Mouse (Mus musculus) hindbrain, embryonic 16.5 days (tissue): ENCODE data around the gene Washc2. TPM values are rescaled to one million over a fixed set of nuclear protein-coding genes. Genes with fewer than 3 reads are reported as not detected.
"Not testable (repeated sequence)": the region's sequence is repeated elsewhere in the genome, so short reads cannot be mapped to it uniquely, and the experiment has no call there.

Experiments used
- ATAC-seq: fragments of 200-750 bp; cut with Nextera tagmentation; 2 replicates; pipeline ENCODE4 v1.8.0; 2017; ENCODE audit warnings: moderate TSS enrichment, moderate library complexity
- H3K27ac ChIP-seq: fragments of 300-500 bp; sonication (generic); 2 replicates; pipeline ENCODE4 v1.5.1; 2014; ENCODE audit warnings: low read depth, mild to moderate bottlenecking, control low read depth, low read length, moderate library complexity
- H3K27me3 ChIP-seq: fragments of 300-500 bp; sonication (generic); replicated peaks from 2 replicates; pipeline ENCODE4 v1.6.1; 2014; ENCODE audit warnings: low read length; ENCODE audit not compliant: control insufficient read depth, insufficient read depth
- H3K36me3 ChIP-seq: fragments of 300-500 bp; sonication (generic); 2 replicates; pipeline ENCODE4 v1.6.1; 2014; ENCODE audit warnings: mild to moderate bottlenecking, low read length, moderate library complexity, mixed read lengths; ENCODE audit not compliant: control insufficient read depth, insufficient read depth
- H3K4me1 ChIP-seq: fragments of 300-500 bp; sonication (generic); 2 replicates; pipeline ENCODE4 v1.6.1; 2014; ENCODE audit warnings: low read depth, low read length; ENCODE audit not compliant: control insufficient read depth, insufficient read depth
- H3K4me2 ChIP-seq: fragments of 300-500 bp; sonication (generic); 2 replicates; pipeline ENCODE4 v1.6.1; 2014; ENCODE audit warnings: mild to moderate bottlenecking, low read length, control low read depth, moderate library complexity
- H3K4me3 ChIP-seq: fragments of 300-500 bp; sonication (generic); 2 replicates; pipeline ENCODE4 v1.5.1; 2014; ENCODE audit warnings: mild to moderate bottlenecking, low read length, control low read depth, moderate library complexity
- H3K9ac ChIP-seq: fragments of 300-500 bp; sonication (generic); 2 replicates; pipeline ENCODE4 v1.6.1; 2014; ENCODE audit warnings: low read depth, mild to moderate bottlenecking, control low read depth, low read length, moderate library complexity
- H3K9me3 ChIP-seq: fragments of 300-500 bp; sonication (generic); 2 replicates; pipeline ENCODE4 v1.6.1; 2014; ENCODE audit warnings: mild to moderate bottlenecking, low read length, moderate library complexity; ENCODE audit not compliant: control insufficient read depth
- WGBS: fragments of 180-500 bp; shearing (Covaris S2); extraction: QIAGEN DNeasy Blood & Tissue Kit; methylation state at CpG from one replicate; pipeline ENCODE4 v1.1.7; 2014; 5-methylcytosine and 5-hydroxymethylcytosine counted together
- polyA plus RNA-seq: library from polyadenylated mRNA; unstranded; fragments of >200 nt; fragmentation: Nextera tagmentation; extraction: Ambion mirVana; gene quantifications from 2 replicates; pipeline ENCODE4 v1.2.1, GENCODE M21; 2015

The Washc2 gene
- polyA plus RNA-seq: 62.5 and 66.1 TPM in 2 replicates

DNA sequence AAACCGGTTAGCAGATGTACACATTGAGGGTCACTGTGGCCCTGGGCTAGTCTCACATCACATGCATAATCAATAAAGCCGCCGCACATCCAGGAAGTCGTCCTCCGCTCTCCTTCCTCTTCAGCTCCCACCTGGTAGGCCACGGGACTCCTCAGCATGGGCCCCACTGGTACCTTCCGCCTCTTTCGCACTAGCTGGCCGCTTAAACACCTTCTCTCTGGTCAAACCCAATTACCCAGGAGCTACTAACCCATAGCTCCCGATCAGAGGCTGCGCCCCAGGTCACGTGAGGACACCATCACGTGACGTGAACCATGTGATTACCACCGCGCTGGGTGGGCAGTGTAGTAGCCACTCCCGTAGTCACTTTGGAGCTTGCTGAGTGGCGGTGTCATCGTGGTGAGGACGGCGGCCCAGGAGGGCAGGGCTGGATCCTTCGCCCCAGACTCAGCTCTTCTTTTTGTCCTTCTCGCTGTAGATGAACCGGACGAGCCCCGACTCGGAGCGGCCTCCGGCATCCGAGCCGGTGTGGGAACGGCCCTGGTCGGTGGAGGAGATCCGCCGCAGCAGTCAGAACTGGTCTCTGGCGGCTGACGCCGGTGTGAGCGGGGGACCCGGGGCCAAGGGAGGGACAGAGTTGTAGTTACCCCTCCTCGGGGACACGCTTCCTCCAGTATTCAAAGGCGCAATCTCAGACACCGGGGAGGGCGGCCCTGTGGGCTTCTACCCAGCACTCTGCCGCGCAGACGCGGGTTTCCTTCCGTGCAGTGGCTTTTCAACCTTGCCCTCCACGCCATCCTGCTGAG, at the start of gene Washc2:
Washc2 (plus strand) TSS at position 310 of the 806 bp plus-strand sequence.
- H3K9ac ChIP-seq: peak within 1 kb of the TSS; percentile 85
- peaks cover 3% of the 10 kb centered on the region; the same call in 1 of the 2 replicates for H3K36me3 ChIP-seq
- H3K4me2 ChIP-seq: peak within 1 kb of the TSS; percentile 68
- H3K4me1 ChIP-seq: peaks cover 19% of the 10 kb centered on the region
- peak within 1 kb of the TSS; percentile 91 for H3K4me3 ChIP-seq
- peak; percentile 98 for ATAC-seq
- peak within 1 kb of the TSS; percentile 83 for H3K27ac ChIP-seq
- WGBS: under 1% methylated on average over 48 of the region's 51 CpGs
- H3K9me3 ChIP-seq: no peaks in the 10 kb centered on the region
- no peaks in the 10 kb centered on the region for H3K27me3 ChIP-seq

DNA sequence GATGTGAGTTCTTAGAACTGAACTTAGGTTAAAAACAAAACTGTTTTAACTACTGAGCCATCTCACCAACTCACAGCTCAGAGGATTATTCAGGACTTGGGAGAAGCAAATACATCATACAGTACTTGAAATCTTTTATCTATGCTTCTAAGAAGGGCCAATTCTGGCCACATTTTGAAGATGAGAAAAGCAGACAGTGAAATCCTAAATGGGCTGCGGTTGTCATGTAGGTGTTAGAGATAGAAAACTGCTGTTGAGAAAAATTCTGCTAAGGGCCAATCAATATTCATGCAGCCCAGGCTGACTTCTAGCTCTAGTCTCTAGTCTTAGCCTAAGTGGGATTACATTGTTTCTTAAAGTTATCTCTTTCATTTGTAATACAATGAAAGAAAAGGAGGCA, 41.5 kb upstream of the Washc2 start:
- H3K9me3 ChIP-seq: no peaks in the 10 kb centered on the region
- no peak overlapping the region for H3K9ac ChIP-seq
- no peak overlapping the region for H3K4me2 ChIP-seq
- H3K36me3 ChIP-seq: 0 out of 2 replicates have a peak, but pooled peaks cover 2% of the 10 kb centered on the region
- H3K4me1 ChIP-seq: no peaks in the 10 kb centered on the region
- 93% methylated on average over 1 of the region's 1 CpGs for WGBS
- no peak for ATAC-seq
- H3K4me3 ChIP-seq: no peak overlapping the region
- no peak overlapping the region for H3K27ac ChIP-seq
- H3K27me3 ChIP-seq: no peaks in the 10 kb centered on the region

DNA sequence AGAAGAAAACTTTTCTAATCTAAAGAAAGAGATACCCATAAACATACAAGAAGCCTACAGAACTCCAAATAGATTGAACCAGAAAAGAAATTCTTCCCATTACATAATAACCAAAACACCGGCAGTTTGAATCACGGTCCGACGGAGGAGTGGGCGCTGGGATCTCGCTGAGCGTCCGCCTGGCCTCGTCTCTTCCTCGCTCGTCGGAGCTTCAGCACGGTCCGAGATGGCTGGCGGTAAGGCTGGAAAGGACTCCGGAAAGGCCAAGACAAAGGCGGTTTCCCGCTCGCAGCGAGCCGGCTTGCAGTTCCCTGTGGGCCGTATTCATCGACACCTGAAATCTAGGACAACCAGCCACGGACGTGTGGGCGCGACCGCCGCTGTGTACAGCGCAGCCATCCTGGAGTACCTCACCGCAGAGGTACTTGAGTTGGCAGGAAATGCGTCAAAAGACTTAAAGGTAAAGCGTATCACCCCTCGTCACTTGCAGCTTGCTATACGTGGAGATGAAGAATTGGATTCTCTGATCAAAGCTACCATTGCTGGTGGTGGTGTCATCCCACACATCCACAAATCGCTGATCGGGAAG, 34.2 kb upstream of the Washc2 start:
- H3K36me3 ChIP-seq, H3K27me3 ChIP-seq, H3K4me3 ChIP-seq, ATAC-seq, H3K9me3 ChIP-seq, H3K27ac ChIP-seq, H3K9ac ChIP-seq, H3K4me1 ChIP-seq, H3K4me2 ChIP-seq: not testable (repeated sequence)
- 70% methylated on average over 37 of the region's 37 CpGs for WGBS

DNA sequence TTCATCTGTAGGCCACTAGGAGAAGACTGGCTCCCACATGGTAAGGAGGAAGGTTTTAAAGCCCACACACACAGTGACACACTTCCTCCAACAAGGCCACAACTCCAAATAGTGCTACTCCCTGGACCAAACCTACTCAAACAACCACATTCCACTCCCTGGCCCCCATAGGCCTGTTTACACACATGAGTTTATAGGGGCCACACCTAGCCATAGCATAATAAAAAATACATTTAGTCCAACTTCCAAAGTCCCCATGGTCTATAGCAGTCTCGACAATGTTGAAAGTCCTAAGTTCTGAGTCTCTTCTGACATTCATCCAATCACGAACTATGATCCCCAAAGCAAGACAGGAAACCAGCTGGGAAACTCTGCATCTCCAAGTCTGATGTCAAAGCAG, 29.5 kb upstream of the Washc2 start:
- H3K4me1 ChIP-seq: no peaks in the 10 kb centered on the region
- H3K27ac ChIP-seq: no peak overlapping the region

DNA sequence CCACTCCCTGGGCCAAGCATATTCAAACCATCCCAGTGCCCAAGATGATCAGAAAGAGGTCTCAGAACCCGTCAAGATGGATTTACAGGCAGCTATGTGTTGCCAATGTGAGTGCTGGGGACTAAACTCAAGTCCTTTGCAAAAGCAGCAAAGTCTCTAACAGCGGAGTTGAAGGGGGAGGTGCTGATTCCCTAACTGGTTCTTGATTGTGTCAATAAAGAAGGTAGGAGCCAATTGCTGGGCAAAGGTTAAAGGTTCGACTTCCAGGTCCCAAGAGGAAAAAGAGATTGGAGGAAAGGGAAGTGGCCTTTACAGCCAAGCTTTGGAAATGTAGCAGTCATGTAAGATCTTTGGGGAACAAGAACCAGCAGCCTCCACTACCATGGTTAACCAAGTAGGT, 27.1 kb upstream of the Washc2 start:
- Histone ChIP-seq H3K9ac (no peak overlapping the region), H3K4me2 (no peak overlapping the region), H3K27ac (no peak overlapping the region), H3K27me3 (no peaks in the 10 kb centered on the region), H3K36me3 (no peaks in the 10 kb centered on the region; the same call in 1 of the 2 replicates), H3K9me3 (no peaks in the 10 kb centered on the region), H3K4me3 (no peak overlapping the region), H3K4me1 (no peaks in the 10 kb centered on the region)
- no peak for ATAC-seq
- WGBS: 77% methylated on average over 3 of the region's 3 CpGs

More for the DNA sequence above, 29.5 kb upstream of the Washc2 start:
- Histone ChIP-seq H3K9ac (no peak overlapping the region), H3K9me3 (no peaks in the 10 kb centered on the region), H3K27me3 (no peaks in the 10 kb centered on the region), H3K4me2 (no peak overlapping the region), H3K4me3 (no peak overlapping the region), H3K36me3 (no peaks in the 10 kb centered on the region; the same call in 1 of the 2 replicates)
- WGBS: 97% methylated on average over 2 of the region's 2 CpGs
- ATAC-seq: no peak

DNA sequence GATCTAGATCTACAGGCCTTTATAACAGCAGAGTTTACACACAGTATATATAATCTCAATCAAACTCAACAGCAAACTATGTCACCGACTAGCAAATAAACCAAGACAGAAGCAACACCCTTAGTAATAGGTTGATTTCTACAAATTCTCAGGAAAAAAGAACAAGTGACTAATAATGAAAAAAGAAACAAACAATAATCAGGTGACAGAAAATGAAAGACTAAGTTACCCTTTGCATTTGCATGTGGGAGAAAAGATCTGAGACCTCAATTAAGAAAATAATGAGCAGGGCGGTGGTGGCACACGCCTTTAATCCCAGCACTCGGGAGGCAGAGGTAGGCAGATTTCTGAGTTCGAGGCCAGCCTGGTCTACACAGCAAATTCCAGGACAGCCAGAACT, 24.3 kb upstream of the Washc2 start:
- no peak for ATAC-seq
- whole genome bisulfite sequencing: 86% methylated on average over 5 of the region's 5 CpGs

DNA sequence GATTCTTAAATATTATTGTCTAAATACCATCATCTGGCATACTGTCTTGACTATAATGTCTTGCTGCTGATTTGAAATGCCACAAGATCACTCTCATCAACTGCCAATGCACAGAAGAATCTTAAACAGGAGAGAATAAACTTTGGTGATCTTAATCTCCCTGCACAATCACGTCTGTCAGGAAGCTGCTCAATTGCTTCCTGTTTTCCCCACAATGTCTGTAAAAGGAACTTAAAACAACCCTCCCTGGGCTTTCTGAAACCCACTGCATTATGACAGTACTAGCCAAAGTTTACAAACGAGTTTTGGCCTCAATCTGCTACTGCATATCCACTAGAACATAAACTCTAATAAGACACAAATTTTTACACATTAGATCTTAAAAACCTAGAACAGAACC, 21.4 kb upstream of the Washc2 start:
- no peak for ATAC-seq
- no peak overlapping the region for H3K27ac ChIP-seq
- H3K4me3 ChIP-seq: no peak overlapping the region
- H3K4me2 ChIP-seq: no peak overlapping the region
- WGBS: 53% methylated on average over 2 of the region's 2 CpGs
- no peak overlapping the region for H3K9ac ChIP-seq
- H3K4me1 ChIP-seq: peaks cover 12% of the 10 kb centered on the region
- H3K36me3 ChIP-seq: no peaks in the 10 kb centered on the region
- no peaks in the 10 kb centered on the region for H3K27me3 ChIP-seq
- no peaks in the 10 kb centered on the region for H3K9me3 ChIP-seq

More for the DNA sequence above, 24.3 kb upstream of the Washc2 start:
- Histone ChIP-seq H3K9ac (no peak overlapping the region), H3K27ac (no peak overlapping the region), H3K4me2 (no peak overlapping the region), H3K4me3 (no peak overlapping the region), H3K36me3 (no peaks in the 10 kb centered on the region; the same call in 1 of the 2 replicates), H3K27me3 (no peaks in the 10 kb centered on the region), H3K4me1 (no peaks in the 10 kb centered on the region), H3K9me3 (no peaks in the 10 kb centered on the region)

DNA sequence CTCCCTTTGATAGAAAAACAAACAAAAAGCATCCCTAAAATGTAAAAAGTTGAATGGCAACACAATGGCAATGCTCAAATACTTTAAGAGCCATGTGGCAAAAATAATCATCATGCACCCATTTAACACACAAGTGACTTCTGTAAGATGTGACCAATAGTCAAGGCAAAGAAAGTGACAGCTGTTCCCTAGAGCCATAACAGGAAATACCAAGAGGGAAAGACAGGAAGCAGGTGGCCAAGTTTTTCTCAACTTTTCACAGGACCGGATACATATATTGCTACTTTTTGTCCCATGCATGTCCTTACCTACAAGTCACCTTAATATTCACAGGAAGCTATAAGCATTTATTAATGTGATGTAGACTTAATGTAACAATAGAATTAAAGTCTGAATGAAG, 18.4 kb upstream of the Washc2 start:
- no peaks in the 10 kb centered on the region for H3K9me3 ChIP-seq

DNA sequence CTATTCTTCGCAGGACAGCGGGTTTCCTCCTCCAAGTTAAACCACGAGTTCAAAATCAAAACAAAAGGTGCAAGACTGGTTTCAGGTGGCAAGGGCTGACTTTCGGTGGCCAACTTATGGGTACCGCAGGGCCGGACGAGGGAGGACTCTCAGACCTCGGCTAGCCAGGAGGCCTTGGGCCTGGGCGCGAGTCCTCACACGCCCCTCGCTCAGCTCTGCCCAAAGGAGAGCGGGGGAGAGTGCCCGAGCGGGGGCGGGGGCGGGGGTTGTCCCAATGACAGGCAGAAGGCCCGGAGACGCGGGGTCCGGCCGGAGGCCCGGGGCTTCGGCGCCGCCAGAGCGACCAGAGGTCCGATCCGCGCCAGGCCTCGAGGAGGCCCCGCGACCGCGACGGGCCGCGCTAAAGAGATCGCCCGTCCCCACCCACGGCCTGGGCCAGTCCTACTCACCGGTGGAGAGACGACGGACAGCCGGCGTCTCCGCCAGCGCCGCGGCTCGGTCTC, 15.0 kb upstream of the Washc2 start:
- H3K4me3 ChIP-seq: peak overlapping the region; percentile 85

More for the DNA sequence above, 18.4 kb upstream of the Washc2 start:
- no peak overlapping the region for H3K4me2 ChIP-seq
- H3K27me3 ChIP-seq: no peaks in the 10 kb centered on the region
- peaks cover 21% of the 10 kb centered on the region for H3K4me1 ChIP-seq
- no peaks in the 10 kb centered on the region for H3K36me3 ChIP-seq
- no peak overlapping the region for H3K4me3 ChIP-seq
- 92% methylated on average over 1 of the region's 1 CpGs for WGBS
- H3K9ac ChIP-seq: no peak overlapping the region
- ATAC-seq: no peak
- H3K27ac ChIP-seq: no peak overlapping the region

More for the DNA sequence above, 15.0 kb upstream of the Washc2 start:
- no peaks in the 10 kb centered on the region for H3K9me3 ChIP-seq
- H3K27ac ChIP-seq: peak overlapping the region; percentile 85
- no peaks in the 10 kb centered on the region for H3K36me3 ChIP-seq
- H3K4me2 ChIP-seq: peak overlapping the region; percentile 85
- H3K4me1 ChIP-seq: peaks cover 21% of the 10 kb centered on the region
- under 1% methylated on average over 23 of the region's 51 CpGs for WGBS
- peak overlapping the region; percentile 91 for H3K9ac ChIP-seq
- H3K27me3 ChIP-seq: no peaks in the 10 kb centered on the region
- ATAC-seq: peak; percentile 90
